Mouse (Mus musculus) brown adipose tissue, adult 24 weeks (tissue): Measurements from ENCODE around the gene Sapcd1. TPM values are rescaled to one million over a fixed set of nuclear protein-coding genes. Genes with fewer than 3 reads are reported as not detected.

ENCODE experiments used
- polyA plus RNA-seq: library from polyadenylated mRNA; stranded (reverse); fragments of >200 nt; gene quantifications from 2 replicates; pipeline ENCODE4 v1.2.4, GENCODE M21; 2012; ENCODE audit not compliant: missing spikeins, insufficient read depth, insufficient read length

Gene Sapcd1
- polyA plus RNA-seq, 1 experiment: not detected

Other genes starting within 250 kb of the Sapcd1 start
- not detected in 2 replicates for gene Cyp21a1, start 223.5 kb downstream of the Sapcd1 start, polyA plus RNA-seq
- 18.5 and 20.3 TPM in 2 replicates for gene Stk19, start 191.1 kb downstream of the Sapcd1 start, polyA plus RNA-seq
- gene Dxo, start 191.0 kb downstream of the Sapcd1 start, polyA plus RNA-seq: 15.3 and 17.2 TPM in 2 replicates
- gene Skiv2l, start 177.8 kb downstream of the Sapcd1 start, polyA plus RNA-seq: 15.1 and 24.6 TPM in 2 replicates
- 25.0 and 41.5 TPM in 2 replicates for gene Nelfe, start 177.6 kb downstream of the Sapcd1 start, polyA plus RNA-seq
- gene Cfb, start 165.5 kb downstream of the Sapcd1 start, polyA plus RNA-seq: 29.3 and 35.1 TPM in 2 replicates
- gene Zbtb12, start 148.5 kb downstream of the Sapcd1 start, polyA plus RNA-seq: 3.0 and 3.3 TPM in 2 replicates
- gene Gm20547, start 146.0 kb downstream of the Sapcd1 start, polyA plus RNA-seq: not detected in 2 replicates
- gene C2, start 129.8 kb downstream of the Sapcd1 start, polyA plus RNA-seq: 6.0 and 12.4 TPM in 2 replicates
- 27.4 and 30.6 TPM in 2 replicates for gene Ehmt2, start 129.5 kb downstream of the Sapcd1 start, polyA plus RNA-seq
- gene Slc44a4, start 113.5 kb downstream of the Sapcd1 start, polyA plus RNA-seq: not detected in 2 replicates
- 9.1 and 10.2 TPM in 2 replicates for gene Neu1, start 96.8 kb downstream of the Sapcd1 start, polyA plus RNA-seq
- 5.2 and 26.8 TPM in 2 replicates for gene Hspa1b, start 68.8 kb downstream of the Sapcd1 start, polyA plus RNA-seq
- not detected in 2 replicates for gene Gm20481, start 58.1 kb downstream of the Sapcd1 start, polyA plus RNA-seq
- 6.3 and 18.9 TPM in 2 replicates for gene Hspa1a, start 55.9 kb downstream of the Sapcd1 start, polyA plus RNA-seq
- 0.48 and 0.71 TPM in 2 replicates for gene Hspa1l, start 55.3 kb downstream of the Sapcd1 start, polyA plus RNA-seq
- gene Lsm2, start 46.2 kb downstream of the Sapcd1 start, polyA plus RNA-seq: 22.4 and 29.8 TPM in 2 replicates
- gene Vars, start 27.0 kb downstream of the Sapcd1 start, polyA plus RNA-seq: 12.7 and 14.2 TPM in 2 replicates
- not detected in 2 replicates for gene Vwa7, start 11.4 kb downstream of the Sapcd1 start, polyA plus RNA-seq
- gene Msh5, start 18.7 kb upstream of the Sapcd1 start, polyA plus RNA-seq: not detected in 2 replicates
- gene Clic1, start 21.9 kb upstream of the Sapcd1 start, polyA plus RNA-seq: 13.6 and 16.8 TPM in 2 replicates
- gene Ddah2, start 31.0 kb upstream of the Sapcd1 start, polyA plus RNA-seq: 9.4 and 11.6 TPM in 2 replicates
- gene Ly6g6c, start 37.4 kb upstream of the Sapcd1 start, polyA plus RNA-seq: not detected in 2 replicates
- not detected in 2 replicates for gene Mpig6b, start 38.2 kb upstream of the Sapcd1 start, polyA plus RNA-seq
- not detected in 2 replicates for gene Ly6g6e, start 48.9 kb upstream of the Sapcd1 start, polyA plus RNA-seq
- 3.0 TPM in 1 of 2 replicates, not detected in the other for gene Ly6g6d, start 50.0 kb upstream of the Sapcd1 start, polyA plus RNA-seq
- gene Ly6g6f, start 57.6 kb upstream of the Sapcd1 start, polyA plus RNA-seq: not detected in 2 replicates
- 43.3 and 44.8 TPM in 2 replicates for gene Abhd16a, start 61.2 kb upstream of the Sapcd1 start, polyA plus RNA-seq
- gene Ly6g5c, start 80.3 kb upstream of the Sapcd1 start, polyA plus RNA-seq: not detected in 2 replicates
- gene Ly6g5b, start 87.4 kb upstream of the Sapcd1 start, polyA plus RNA-seq: not detected in 2 replicates
- gene Gpank1, start 93.4 kb upstream of the Sapcd1 start, polyA plus RNA-seq: 7.9 and 12.8 TPM in 2 replicates
- gene Csnk2b, start 94.0 kb upstream of the Sapcd1 start, polyA plus RNA-seq: 138 and 147 TPM in 2 replicates
- gene D17H6S53E, start 98.4 kb upstream of the Sapcd1 start, polyA plus RNA-seq: 12.8 and 17.2 TPM in 2 replicates
- gene Apom, start 104.0 kb upstream of the Sapcd1 start, polyA plus RNA-seq: not detected in 2 replicates
- 119 and 160 TPM in 2 replicates for gene Bag6, start 107.2 kb upstream of the Sapcd1 start, polyA plus RNA-seq
- 42.9 and 81.7 TPM in 2 replicates for gene Prrc2a, start 136.9 kb upstream of the Sapcd1 start, polyA plus RNA-seq
- gene Aif1, start 148.1 kb upstream of the Sapcd1 start, polyA plus RNA-seq: 10.5 and 14.3 TPM in 2 replicates
- gene Lst1, start 160.4 kb upstream of the Sapcd1 start, polyA plus RNA-seq: 12.2 and 16.4 TPM in 2 replicates
- gene Ltb, start 166.4 kb upstream of the Sapcd1 start, polyA plus RNA-seq: not detected in 2 replicates
- gene Tnf, start 174.0 kb upstream of the Sapcd1 start, polyA plus RNA-seq: not detected in 2 replicates
- gene Lta, start 177.3 kb upstream of the Sapcd1 start, polyA plus RNA-seq: not detected in 2 replicates
- gene Gm16181, start 192.8 kb upstream of the Sapcd1 start, polyA plus RNA-seq: not detected in 2 replicates
- 2.7 and 4.0 TPM in 2 replicates for gene Atp6v1g2, start 205.6 kb upstream of the Sapcd1 start, polyA plus RNA-seq
- gene Nfkbil1, start 207.8 kb upstream of the Sapcd1 start, polyA plus RNA-seq: 5.2 and 6.7 TPM in 2 replicates
- gene Ddx39b, start 213.7 kb upstream of the Sapcd1 start, polyA plus RNA-seq: 50.5 and 57.9 TPM in 2 replicates
- 284 and 411 TPM in 2 replicates for gene H2-D1, start 234.7 kb upstream of the Sapcd1 start, polyA plus RNA-seq